Mouse (Mus musculus) embryo, embryonic 10 days (tissue): Measurements from ENCODE around the gene Relch.
"Not testable (repeated sequence)": the region's sequence is repeated elsewhere in the genome, so short reads cannot be mapped to it uniquely, and the experiment has no call there.

Experiments
- DNase-seq: peaks from one replicate; pipeline ENCODE4 v3.0.0-alpha.2; 2015; ENCODE audit warnings: low spot score

Relch gene

GRCm38 (mm10) chr1:105663171-105663961 lies at the start of gene Relch, which contains the start of gene Pign:
Gene Relch (plus strand): TSS chr1:105663861.
Gene Pign (minus strand): TSS chr1:105663677.
- peak; percentile 98 for DNase-seq

- peak; percentile 71 for DNase-seq
Observed at GRCm38 (mm10) chr1:105630481-105630880, 33.2 kb upstream of the Relch start.

GRCm38 (mm10) chr1:105644093-105644492 lies 19.6 kb upstream of the Relch start:
- DNase-seq = no peak

- no peak for DNase-seq
Observed at GRCm38 (mm10) chr1:105650650-105651049, 13.0 kb upstream of the Relch start.

- no peak for DNase-seq
Observed at GRCm38 (mm10) chr1:105653981-105654380, 9.7 kb upstream of the Relch start.

GRCm38 (mm10) chr1:105660015-105660414 lies 3.6 kb upstream of the Relch start:
- DNase-seq = peak; percentile 62

- no peak for DNase-seq
Observed at GRCm38 (mm10) chr1:105662820-105663170, 866 bp upstream of the Relch start.

- DNase-seq = peak; percentile 46
Observed at GRCm38 (mm10) chr1:105663962-105664812, 526 bp downstream of the Relch start.

- no peak for DNase-seq
Observed at GRCm38 (mm10) chr1:105669700-105670099, 6.0 kb downstream of the Relch start.

GRCm38 (mm10) chr1:105674763-105675162 lies 11.1 kb downstream of the Relch start:
- DNase-seq = no peak

GRCm38 (mm10) chr1:105680587-105680986 lies 16.9 kb downstream of the Relch start:
- peak; percentile 31 for DNase-seq

GRCm38 (mm10) chr1:105685501-105685900 lies 21.8 kb downstream of the Relch start:
- DNase-seq = no peak

- DNase-seq = no peak
Observed at GRCm38 (mm10) chr1:105695581-105695980, 31.9 kb downstream of the Relch start.

GRCm38 (mm10) chr1:105700984-105701530 lies 37.4 kb downstream of the Relch start:
- no peak for DNase-seq

GRCm38 (mm10) chr1:105709415-105709814 lies 45.8 kb downstream of the Relch start:
- no peak for DNase-seq

- peak; percentile 26 for DNase-seq
Observed at GRCm38 (mm10) chr1:105711227-105711626, 47.6 kb downstream of the Relch start.

GRCm38 (mm10) chr1:105712822-105713221 lies 49.2 kb downstream of the Relch start:
- no peak for DNase-seq

GRCm38 (mm10) chr1:105718358-105718757 lies 54.7 kb downstream of the Relch start:
- no peak for DNase-seq

GRCm38 (mm10) chr1:105729246-105729645 lies 65.6 kb downstream of the Relch start:
- not testable (repeated sequence) for DNase-seq

GRCm38 (mm10) chr1:105735318-105735717 lies 71.7 kb downstream of the Relch start:
- peak; percentile 17 for DNase-seq

GRCm38 (mm10) chr1:105738334-105738733 lies 74.7 kb downstream of the Relch start:
- no peak for DNase-seq

GRCm38 (mm10) chr1:105739493-105739892 lies 75.8 kb downstream of the Relch start:
- no peak for DNase-seq

GRCm38 (mm10) chr1:105742481-105742880 lies 78.8 kb downstream of the Relch start:
- no peak for DNase-seq
